Mouse (Mus musculus) embryonic facial prominence, embryonic 12.5 days (tissue): ENCODE results near the gene Naif1. TPM values are rescaled to one million over a fixed set of nuclear protein-coding genes. Genes with fewer than 3 reads are reported as not detected.

Experiments
- polyA plus RNA-seq: library from polyadenylated mRNA; unstranded; fragments of >200 nt; fragmentation: Nextera tagmentation; extraction: Ambion mirVana; gene quantifications from 2 replicates; pipeline ENCODE4 v1.2.1, GENCODE M21; 2016

Gene Naif1
- polyA plus RNA-seq, 1 experiment from 2014 or later, result 6.3 TPM

Other genes starting within 250 kb of the Naif1 start
- gene Pomt1, start 213.9 kb upstream of the Naif1 start, polyA plus RNA-seq, result 30.2 and 32.1 TPM in 2 replicates
- gene Uck1, start 190.3 kb upstream of the Naif1 start, polyA plus RNA-seq, result 69.9 and 81.5 TPM in 2 replicates
- gene Golga2, start 163.1 kb upstream of the Naif1 start, polyA plus RNA-seq, result 27.4 and 29.7 TPM in 2 replicates
- 413 TPM in 2 replicates for gene Swi5, start 162.4 kb upstream of the Naif1 start, polyA plus RNA-seq
- gene Ciz1, start 98.1 kb upstream of the Naif1 start, polyA plus RNA-seq, result 50.6 and 57.8 TPM in 2 replicates
- gene Dnm1, start 97.1 kb upstream of the Naif1 start, polyA plus RNA-seq, result 45.0 and 47.8 TPM in 2 replicates
- 53.9 and 54.6 TPM in 2 replicates for gene 1110008P14Rik, start 68.5 kb upstream of the Naif1 start, polyA plus RNA-seq
- 1.3 and 1.4 TPM in 2 replicates for gene Lcn2, start 62.2 kb upstream of the Naif1 start, polyA plus RNA-seq
- gene Ptges2, start 54.6 kb upstream of the Naif1 start, polyA plus RNA-seq, result 36.1 and 36.9 TPM in 2 replicates
- 30.2 and 31.5 TPM in 2 replicates for gene Slc25a25, start 988 bp downstream of the Naif1 start, polyA plus RNA-seq
- gene Fam102a, start 84.9 kb downstream of the Naif1 start, polyA plus RNA-seq, result 14.2 and 17.0 TPM in 2 replicates
- 110 and 113 TPM in 2 replicates for gene Dpm2, start 120.4 kb downstream of the Naif1 start, polyA plus RNA-seq
- gene Pip5kl1, start 124.3 kb downstream of the Naif1 start, polyA plus RNA-seq, result 2.9 and 3.4 TPM in 2 replicates
- gene 9430097D07Rik, start 125.2 kb downstream of the Naif1 start, polyA plus RNA-seq, result 0.29 TPM in 1 of 2 replicates, not detected in the other
- gene St6galnac4, start 136.6 kb downstream of the Naif1 start, polyA plus RNA-seq, result 32.7 and 36.5 TPM in 2 replicates
- gene St6galnac6, start 149.3 kb downstream of the Naif1 start, polyA plus RNA-seq, result 26.4 and 28.1 TPM in 2 replicates
- 19.4 and 24.1 TPM in 2 replicates for gene Ak1, start 171.3 kb downstream of the Naif1 start, polyA plus RNA-seq
- gene Eng, start 196.1 kb downstream of the Naif1 start, polyA plus RNA-seq, result 32.1 and 36.4 TPM in 2 replicates